Mouse (Mus musculus): ENCODE results near the gene Klc4. TPM values are rescaled to one million over a fixed set of nuclear protein-coding genes. Genes with fewer than 3 reads are reported as not detected.
A peak's percentile ranks its signal among the peaks of the same experiment; 100 is the strongest.

Gene Klc4
- polyA plus RNA-seq, 1 experiment from 2014 or later: 31.0 TPM

DNA sequence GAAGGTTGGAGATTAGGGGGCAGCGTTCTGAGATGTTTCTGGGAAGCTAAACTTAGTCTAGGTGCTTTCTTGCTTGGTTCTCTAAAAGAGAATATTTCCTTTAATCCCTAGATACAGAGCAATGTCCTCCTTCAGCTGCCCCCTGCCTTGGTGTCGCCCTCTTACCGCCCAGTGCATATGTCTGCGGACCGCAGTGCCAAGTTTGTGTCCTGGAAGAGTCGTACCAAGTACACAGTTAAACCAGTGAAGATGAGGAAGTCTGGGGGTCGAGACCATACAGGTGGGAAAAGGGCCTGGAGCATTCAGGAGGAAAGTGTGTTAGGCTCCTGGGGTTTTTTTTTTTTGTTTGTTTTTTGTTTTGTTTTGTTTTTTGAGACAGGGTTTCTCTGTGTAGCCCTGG, 1.5 kb upstream of the Klc4 start:
- Histone ChIP-seq H3K4me1 (ENCODE audit: control insufficient read depth, insufficient read depth, low read length) (peaks cover 38% of the 10 kb centered on the region), H3K4me2 (replicated peaks; ENCODE audit: low read depth, low read length) (no peak overlapping the region), H3K4me3 (ENCODE audit: low read depth, low read length) (peak overlapping the region; percentile 74; the same call in 1 of the 2 replicates), H3K36me3 (ENCODE audit: control insufficient read depth, insufficient read depth, low read length) (peaks cover 15% of the 10 kb centered on the region), H3K9me3 (ENCODE audit: control insufficient read depth, low read depth, low read length) (no peaks in the 10 kb centered on the region), H3K27ac (ENCODE audit: low read length) (no peak overlapping the region), H3K27me3 (ENCODE audit: control insufficient read depth, insufficient read depth, low read length) (no peaks in the 10 kb centered on the region), H3K9ac (replicated peaks; ENCODE audit: low read depth, low read length) (no peak overlapping the region)
- no peak for ATAC-seq (ENCODE audit: insufficient number of reproducible peaks, insufficient read depth, low FRiP score, low read depth)
- WGBS: 91% methylated on average over 7 of the region's 7 CpGs

DNA sequence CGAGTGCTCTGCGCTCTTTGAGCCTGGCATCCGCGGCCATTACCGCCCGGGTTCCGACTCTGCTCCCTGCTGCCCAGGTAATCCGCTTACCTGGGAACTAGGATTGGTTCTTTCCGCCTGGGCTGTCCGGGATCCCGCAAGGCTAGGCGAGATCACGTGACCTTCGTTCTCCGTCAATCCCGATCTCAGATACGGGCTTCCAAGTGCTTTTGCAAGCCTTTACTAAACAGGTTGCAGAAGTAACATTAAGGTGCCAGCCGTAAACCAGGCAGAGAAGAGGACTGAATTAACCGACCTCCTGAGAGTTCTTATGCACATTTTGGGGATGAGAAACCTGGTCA, 470 bp upstream of the Klc4 start:
- H3K9me3 ChIP-seq (ENCODE audit: control insufficient read depth, low read depth, low read length): no peaks in the 10 kb centered on the region
- H3K27me3 ChIP-seq (ENCODE audit: control insufficient read depth, insufficient read depth, low read length): no peaks in the 10 kb centered on the region
- H3K4me1 ChIP-seq (ENCODE audit: control insufficient read depth, insufficient read depth, low read length): peaks cover 29% of the 10 kb centered on the region
- peak overlapping the region; percentile 35; the same call in 1 of the 2 replicates for H3K27ac ChIP-seq (ENCODE audit: low read length)
- H3K36me3 ChIP-seq (ENCODE audit: control insufficient read depth, insufficient read depth, low read length): peaks cover 14% of the 10 kb centered on the region
- H3K9ac ChIP-seq (replicated peaks; ENCODE audit: low read depth, low read length): peak overlapping the region; percentile 60
- under 1% methylated on average over 19 of the region's 19 CpGs for WGBS
- no peak for ATAC-seq (ENCODE audit: insufficient number of reproducible peaks, insufficient read depth, low FRiP score, low read depth)
- H3K4me2 ChIP-seq (replicated peaks; ENCODE audit: low read depth, low read length): peak overlapping the region; percentile 94
- peak overlapping the region; percentile 74 for H3K4me3 ChIP-seq (ENCODE audit: low read depth, low read length)

DNA sequence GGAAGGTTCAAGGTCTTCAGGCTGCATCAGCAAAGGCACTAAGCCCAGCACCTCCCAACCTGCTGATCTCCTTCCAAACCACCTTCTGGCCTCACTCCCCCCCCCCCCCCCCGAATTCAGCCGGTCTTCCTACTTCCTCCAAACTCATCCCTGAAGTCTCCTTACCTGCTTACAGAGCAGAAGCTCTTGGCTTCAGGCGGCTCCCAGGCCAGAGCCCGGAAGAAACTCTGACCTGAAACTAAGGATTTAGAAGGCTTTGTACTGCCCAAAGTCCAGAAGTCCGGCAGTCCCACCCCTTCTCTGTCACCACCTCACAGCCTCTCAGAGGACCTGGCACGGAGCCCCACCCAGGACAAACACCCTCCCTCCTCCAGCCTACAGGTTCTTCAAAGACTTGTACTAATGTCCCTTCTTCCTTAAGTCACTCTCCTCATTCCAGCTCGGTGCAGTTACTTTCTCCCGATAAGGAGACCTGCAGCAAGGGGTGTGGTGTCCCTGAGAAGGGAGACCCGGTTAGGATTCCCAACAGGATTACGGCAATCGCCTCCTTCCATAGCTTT, 826 bp downstream of the Klc4 start:
- Histone ChIP-seq H3K36me3 (ENCODE audit: control insufficient read depth, insufficient read depth, low read length) (peaks cover 18% of the 10 kb centered on the region), H3K4me3 (ENCODE audit: low read depth, low read length) (peak overlapping the region; percentile 74), H3K27me3 (ENCODE audit: control insufficient read depth, insufficient read depth, low read length) (no peaks in the 10 kb centered on the region), H3K9ac (replicated peaks; ENCODE audit: low read depth, low read length) (peak overlapping the region; percentile 53), H3K9me3 (ENCODE audit: control insufficient read depth, low read depth, low read length) (no peaks in the 10 kb centered on the region), H3K27ac (ENCODE audit: low read length) (peak overlapping the region; percentile 84), H3K4me2 (replicated peaks; ENCODE audit: low read depth, low read length) (peak overlapping the region; percentile 94), H3K4me1 (ENCODE audit: control insufficient read depth, insufficient read depth, low read length) (peaks cover 26% of the 10 kb centered on the region)
- ATAC-seq (ENCODE audit: insufficient number of reproducible peaks, insufficient read depth, low FRiP score, low read depth): peak; percentile 48
- WGBS: 10% methylated on average over 11 of the region's 11 CpGs

DNA sequence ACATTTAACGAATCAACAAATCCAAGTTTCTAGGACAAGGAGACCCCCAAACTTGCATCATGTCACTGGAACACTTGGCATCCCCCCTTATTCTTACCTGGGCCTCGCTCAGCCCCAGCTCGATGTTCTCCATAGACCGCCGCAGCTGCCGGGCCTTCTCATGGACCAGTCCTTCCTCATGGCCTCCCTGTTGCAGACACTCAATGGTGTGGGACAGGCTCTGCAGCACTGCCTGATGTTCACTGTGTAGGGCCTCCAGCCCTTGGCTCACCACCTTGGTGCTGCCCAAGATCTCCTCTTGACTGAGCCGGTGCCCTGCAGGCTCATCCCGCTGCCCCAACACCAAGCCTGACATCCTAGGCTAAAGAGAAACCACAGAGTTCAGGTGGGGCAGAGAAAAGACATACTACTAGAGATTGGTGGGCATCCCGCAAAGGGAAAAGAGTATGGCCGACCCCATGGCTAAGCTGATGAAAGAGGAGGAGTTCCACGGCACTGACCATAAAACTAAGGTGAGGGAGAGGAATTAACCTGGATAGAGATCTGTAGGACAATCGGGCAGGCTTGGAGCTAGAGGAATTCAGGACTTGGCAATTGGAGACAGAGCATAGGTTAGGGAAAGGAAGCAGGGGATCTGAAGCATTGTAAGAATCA, 1.5 kb downstream of the Klc4 start:
- ATAC-seq (ENCODE audit: insufficient number of reproducible peaks, insufficient read depth, low FRiP score, low read depth): no peak
- WGBS: 84% methylated on average over 12 of the region's 12 CpGs
- H3K9ac ChIP-seq (replicated peaks; ENCODE audit: low read depth, low read length): no peak overlapping the region
- H3K4me2 ChIP-seq (replicated peaks; ENCODE audit: low read depth, low read length): peak overlapping the region; percentile 94
- H3K4me1 ChIP-seq (ENCODE audit: control insufficient read depth, insufficient read depth, low read length): peaks cover 20% of the 10 kb centered on the region
- H3K4me3 ChIP-seq (ENCODE audit: low read depth, low read length): peak overlapping the region; percentile 74
- H3K9me3 ChIP-seq (ENCODE audit: control insufficient read depth, low read depth, low read length): no peaks in the 10 kb centered on the region
- no peaks in the 10 kb centered on the region for H3K27me3 ChIP-seq (ENCODE audit: control insufficient read depth, insufficient read depth, low read length)
- H3K36me3 ChIP-seq (ENCODE audit: control insufficient read depth, insufficient read depth, low read length): peaks cover 18% of the 10 kb centered on the region
- peak overlapping the region; percentile 84; the same call in 1 of the 2 replicates for H3K27ac ChIP-seq (ENCODE audit: low read length)

GRCm38 (mm10) chr17:46642060-46642459, 3.8 kb downstream of the Klc4 start:
- H3K4me3 ChIP-seq (ENCODE audit: low read depth, low read length): no peak overlapping the region
- H3K27me3 ChIP-seq (ENCODE audit: control insufficient read depth, insufficient read depth, low read length): no peaks in the 10 kb centered on the region
- WGBS: 86% methylated on average over 17 of the region's 17 CpGs
- H3K27ac ChIP-seq (ENCODE audit: low read length): no peak overlapping the region
- no peak for ATAC-seq (ENCODE audit: insufficient number of reproducible peaks, insufficient read depth, low FRiP score, low read depth)
- H3K9me3 ChIP-seq (ENCODE audit: control insufficient read depth, low read depth, low read length): no peaks in the 10 kb centered on the region
- no peak overlapping the region for H3K4me2 ChIP-seq (replicated peaks; ENCODE audit: low read depth, low read length)
- peaks cover 20% of the 10 kb centered on the region for H3K4me1 ChIP-seq (ENCODE audit: control insufficient read depth, insufficient read depth, low read length)
- no peak overlapping the region for H3K9ac ChIP-seq (replicated peaks; ENCODE audit: low read depth, low read length)
- H3K36me3 ChIP-seq (ENCODE audit: control insufficient read depth, insufficient read depth, low read length): peaks cover 11% of the 10 kb centered on the region

- ATAC-seq (ENCODE audit: insufficient number of reproducible peaks, insufficient read depth, low FRiP score, low read depth): no peak
- WGBS: 77% methylated on average over 9 of the region's 9 CpGs
- Histone ChIP-seq H3K27ac (ENCODE audit: low read length) (no peak overlapping the region), H3K4me3 (ENCODE audit: low read depth, low read length) (no peak overlapping the region), H3K9ac (replicated peaks; ENCODE audit: low read depth, low read length) (no peak overlapping the region), H3K9me3 (ENCODE audit: control insufficient read depth, low read depth, low read length) (no peaks in the 10 kb centered on the region), H3K27me3 (ENCODE audit: control insufficient read depth, insufficient read depth, low read length) (no peaks in the 10 kb centered on the region), H3K36me3 (ENCODE audit: control insufficient read depth, insufficient read depth, low read length) (peaks cover 16% of the 10 kb centered on the region), H3K4me2 (replicated peaks; ENCODE audit: low read depth, low read length) (no peak overlapping the region), H3K4me1 (ENCODE audit: control insufficient read depth, insufficient read depth, low read length) (peaks cover 10% of the 10 kb centered on the region)
Observed at GRCm38 (mm10) chr17:46639929-46640328, 5.9 kb downstream of the Klc4 start.

- Histone ChIP-seq H3K36me3 (ENCODE audit: control insufficient read depth, insufficient read depth, low read length) (peaks cover 18% of the 10 kb centered on the region), H3K9me3 (ENCODE audit: control insufficient read depth, low read depth, low read length) (no peaks in the 10 kb centered on the region), H3K9ac (replicated peaks; ENCODE audit: low read depth, low read length) (no peak overlapping the region), H3K27me3 (ENCODE audit: control insufficient read depth, insufficient read depth, low read length) (no peaks in the 10 kb centered on the region), H3K4me2 (replicated peaks; ENCODE audit: low read depth, low read length) (no peak overlapping the region), H3K4me3 (ENCODE audit: low read depth, low read length) (no peak overlapping the region), H3K27ac (ENCODE audit: low read length) (no peak overlapping the region), H3K4me1 (ENCODE audit: control insufficient read depth, insufficient read depth, low read length) (0 out of 2 replicates have a peak, but pooled peaks cover 2% of the 10 kb centered on the region)
- no peak for ATAC-seq (ENCODE audit: insufficient number of reproducible peaks, insufficient read depth, low FRiP score, low read depth)
- WGBS: 23% methylated on average over 15 of the region's 15 CpGs
Observed at GRCm38 (mm10) chr17:46636831-46637523, 8.8 kb downstream of the Klc4 start.

DNA sequence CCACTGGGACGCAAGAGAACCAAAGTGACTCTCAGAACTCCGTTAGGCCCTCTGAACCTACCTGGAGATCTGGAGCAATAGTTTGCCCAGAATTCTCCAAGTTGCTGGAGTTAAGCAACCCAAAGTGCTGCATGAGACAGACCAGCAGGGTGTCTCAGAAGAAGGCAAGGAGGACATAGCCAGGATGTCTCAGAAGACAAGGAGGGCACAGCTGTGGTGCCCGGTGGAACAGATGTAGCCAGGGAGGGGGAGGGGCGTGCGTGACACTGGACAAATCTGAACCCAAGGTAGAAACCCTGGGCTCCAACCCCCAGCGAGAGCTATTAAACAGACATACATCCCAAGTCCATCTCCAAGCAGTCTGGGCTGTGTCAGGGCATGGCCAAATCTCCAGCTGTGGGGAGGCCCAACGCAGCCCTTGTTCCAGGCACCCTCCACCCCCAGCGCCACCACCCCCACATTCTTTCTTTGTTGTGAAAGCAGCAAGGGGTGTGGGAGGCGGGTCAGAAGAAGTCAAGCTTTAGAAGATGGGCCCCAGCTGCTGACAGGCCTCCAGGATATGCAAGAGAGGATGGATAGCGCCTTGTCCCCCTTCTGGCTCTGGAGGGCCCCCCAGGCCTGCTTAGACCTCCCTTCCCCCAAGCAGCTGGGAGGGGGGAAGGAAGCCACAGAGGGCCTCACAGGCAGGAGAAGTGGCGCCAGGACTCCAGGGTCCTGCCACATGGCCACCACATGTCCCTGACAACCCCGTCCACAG, 16.0 kb downstream of the Klc4 start:
- 3% methylated on average over 12 of the region's 12 CpGs for WGBS

More for the DNA sequence above, 16.0 kb downstream of the Klc4 start:
- Histone ChIP-seq H3K4me3 (ENCODE audit: low read depth, low read length) (peak overlapping the region; percentile 94), H3K9ac (replicated peaks; ENCODE audit: low read depth, low read length) (peak overlapping the region; percentile 97), H3K27ac (ENCODE audit: low read length) (peak overlapping the region; percentile 99), H3K4me1 (ENCODE audit: control insufficient read depth, insufficient read depth, low read length) (peaks cover 35% of the 10 kb centered on the region), H3K9me3 (ENCODE audit: control insufficient read depth, low read depth, low read length) (no peaks in the 10 kb centered on the region), H3K27me3 (ENCODE audit: control insufficient read depth, insufficient read depth, low read length) (no peaks in the 10 kb centered on the region), H3K4me2 (replicated peaks; ENCODE audit: low read depth, low read length) (peak overlapping the region; percentile 62), H3K36me3 (ENCODE audit: control insufficient read depth, insufficient read depth, low read length) (peaks cover 10% of the 10 kb centered on the region; the same call in 1 of the 2 replicates)
- ATAC-seq (ENCODE audit: insufficient number of reproducible peaks, insufficient read depth, low FRiP score, low read depth): peak; percentile 86
